Mouse (Mus musculus): ENCODE measurements around the gene Ppp1r13b.

Gene Ppp1r13b

GRCm38 (mm10) chr12:111794102-111794501 lies 113.8 kb downstream of the Ppp1r13b start:
- no peak for DNase-seq (ENCODE audit: low spot score)

GRCm38 (mm10) chr12:111791474-111792104 lies 116.3 kb downstream of the Ppp1r13b start:
- no peak for DNase-seq (ENCODE audit: low spot score)

GRCm38 (mm10) chr12:111790631-111791030 lies 117.3 kb downstream of the Ppp1r13b start:
- no peak for DNase-seq (ENCODE audit: low spot score)

GRCm38 (mm10) chr12:111790090-111790489 lies 117.8 kb downstream of the Ppp1r13b start:
- DNase-seq (ENCODE audit: low spot score): no peak

- no peak for DNase-seq (ENCODE audit: low spot score)
Measured at GRCm38 (mm10) chr12:111787015-111787414, 120.9 kb downstream of the Ppp1r13b start.

GRCm38 (mm10) chr12:111785174-111785573 lies 122.7 kb downstream of the Ppp1r13b start:
- DNase-seq (ENCODE audit: low spot score): no peak

- no peak for DNase-seq (ENCODE audit: low spot score)
Measured at GRCm38 (mm10) chr12:111779544-111779943, 128.4 kb downstream of the Ppp1r13b start.

Measured in ovary, postnatal 14 days (tissue).